Comparison of ENCODE assay signal across 19 mouse cellular contexts in genomic region chr5:120438469-120438868, GRCm38 (mm10). TPM values are rescaled to one million over a fixed set of nuclear protein-coding genes. Genes with fewer than 3 reads are reported as not detected.
DNase-seq lines count a peak whose midpoint lies in the region; ATAC-seq and TF ChIP-seq lines count a peak whose summit lies in the region.
"Had no signal": no experiment of that assay in that cellular context is flagged by ENCODE, and none has a peak within 500 bp of the region (broad histone marks: within the 10 kb centered on the region; RNA-seq: fewer than 3 reads in every experiment).

No protein-coding gene starts in this region.

- no peaks in the 10 kb centered on the region for H3K9me3 ChIP-seq in hindbrain, embryonic 11.5 days (ENCODE audit: control insufficient read depth, low read length)
- H3K9me3 ChIP-seq in midbrain, embryonic 12.5 days, result no peaks in the 10 kb centered on the region
- no peaks in the 10 kb centered on the region for H3K9me3 ChIP-seq in neural tube, embryonic 14.5 days (ENCODE audit: control insufficient read depth, low read length)
- no peaks in the 10 kb centered on the region for H3K9me3 ChIP-seq in heart, embryonic 10.5 days
- H3K9me3 ChIP-seq: embryonic facial prominence, embryonic 13.5 days; heart, embryonic 15.5 days had no signal

- H3K36me3 ChIP-seq in hindbrain, embryonic 11.5 days (ENCODE audit: control insufficient read depth, insufficient read depth, low read length), result no peaks in the 10 kb centered on the region
- no peaks in the 10 kb centered on the region for H3K36me3 ChIP-seq in midbrain, embryonic 12.5 days
- no peaks in the 10 kb centered on the region for H3K36me3 ChIP-seq in neural tube, embryonic 14.5 days (ENCODE audit: control insufficient read depth, insufficient read depth, low read length)
- no peaks in the 10 kb centered on the region for H3K36me3 ChIP-seq in heart, embryonic 10.5 days
- H3K36me3 ChIP-seq: embryonic facial prominence, embryonic 13.5 days; heart, embryonic 15.5 days had no signal

- peak overlapping the region; percentile 73 for H3K9ac ChIP-seq in hindbrain, embryonic 11.5 days (ENCODE audit: low read depth, low read length)
- H3K9ac ChIP-seq in midbrain, embryonic 12.5 days (replicated peaks), result peak overlapping the region; percentile 77
- H3K9ac ChIP-seq in neural tube, embryonic 14.5 days (replicated peaks; ENCODE audit: low read depth, low read length), result peak overlapping the region; percentile 89
- H3K9ac ChIP-seq: embryonic facial prominence, embryonic 13.5 days; heart, embryonic 15.5 days; liver, embryonic 14.5 days had no signal

- peaks cover 62% of the 10 kb centered on the region for H3K27me3 ChIP-seq in hindbrain, embryonic 11.5 days (ENCODE audit: control insufficient read depth, insufficient read depth, low read length)
- H3K27me3 ChIP-seq in midbrain, embryonic 12.5 days, result peaks cover 91% of the 10 kb centered on the region
- peaks cover 20% of the 10 kb centered on the region for H3K27me3 ChIP-seq in neural tube, embryonic 14.5 days (ENCODE audit: control insufficient read depth, insufficient read depth, low read length)
- H3K27me3 ChIP-seq in heart, embryonic 10.5 days (ENCODE audit: insufficient read depth, poor library complexity, severe bottlenecking), result peaks cover 94% of the 10 kb centered on the region

- H3K4me1 ChIP-seq in hindbrain, embryonic 11.5 days (replicated peaks; ENCODE audit: control insufficient read depth, insufficient read depth, low read length), result peaks cover 18% of the 10 kb centered on the region
- peaks cover 58% of the 10 kb centered on the region for H3K4me1 ChIP-seq in midbrain, embryonic 12.5 days
- H3K4me1 ChIP-seq in neural tube, embryonic 14.5 days (ENCODE audit: control insufficient read depth, insufficient read depth, low read length), result peaks cover 8% of the 10 kb centered on the region
- H3K4me1 ChIP-seq in heart, embryonic 10.5 days, result peaks cover 37% of the 10 kb centered on the region

- peak overlapping the region; percentile 54 for H3K4me3 ChIP-seq in hindbrain, embryonic 11.5 days (ENCODE audit: low read depth, low read length)
- peak overlapping the region; percentile 55 for H3K4me3 ChIP-seq in midbrain, embryonic 12.5 days
- peak overlapping the region; percentile 53 for H3K4me3 ChIP-seq in neural tube, embryonic 14.5 days (ENCODE audit: low read depth, low read length)
- H3K4me3 ChIP-seq in heart, embryonic 10.5 days, result no peak overlapping the region
- H3K4me3 ChIP-seq in left cerebral cortex, adult 2 months, result no peak overlapping the region

- no peak for TF ChIP-seq CTCF in left cerebral cortex, adult 2 months (IDR thresholded peaks at IDR 0.05)

- peak; percentile 43 for DNase-seq in embryo, embryonic 10.5 days (ENCODE audit: low spot score)
- no peak for DNase-seq in embryo, embryonic 10 days (ENCODE audit: low spot score)
- peak; percentile 52 for DNase-seq in hindbrain, embryonic 11.5 days (ENCODE audit: low spot score)
- DNase-seq in heart, postnatal 25 days (ENCODE audit: low spot score), result no peak
- no peak for DNase-seq in heart, embryonic 10.5 days (ENCODE audit: low spot score)
- no peak for DNase-seq in left cerebral cortex, adult 2 months (ENCODE audit: extremely low spot score in 1 of 2, low spot score in 2 of 2)
- DNase-seq: adrenal gland, postnatal 14 days; gastrocnemius, postnatal 36 days had no signal

- intact Hi-C loops in heart, postnatal 25 days (cut with DNase I), result no loop called here
- intact Hi-C loops in left cerebral cortex, adult 2 months (cut with DNase I), result loop anchor here (5.0 to 10.0 kb wide), 4 partner anchors 601 to 1564 kb away; partner anchors contain the start of gene Tbx3

- peak overlapping the region; percentile 91 for H3K27ac ChIP-seq in hindbrain, embryonic 11.5 days (ENCODE audit: low read depth, low read length)
- peak overlapping the region; percentile 90 for H3K27ac ChIP-seq in midbrain, embryonic 12.5 days (replicated peaks)
- peak overlapping the region; percentile 91 for H3K27ac ChIP-seq in neural tube, embryonic 14.5 days (ENCODE audit: low read depth, low read length)
- H3K27ac ChIP-seq in heart, embryonic 10.5 days, result no peak overlapping the region
- H3K27ac ChIP-seq in left cerebral cortex, adult 2 months, result no peak overlapping the region
- H3K27ac ChIP-seq: embryonic facial prominence, embryonic 13.5 days; heart, embryonic 15.5 days; liver, embryonic 14.5 days had no signal

- no peak for ATAC-seq in hindbrain, embryonic 11.5 days (ENCODE audit: low FRiP score)
- ATAC-seq in midbrain, embryonic 12.5 days (ENCODE audit: low FRiP score, low read depth), result no peak
- no peak for ATAC-seq in neural tube, embryonic 14.5 days (ENCODE audit: low read depth)

- peak overlapping the region; percentile 71 for H3K4me2 ChIP-seq in hindbrain, embryonic 11.5 days (replicated peaks; ENCODE audit: low read depth, low read length)
- peak overlapping the region; percentile 65 for H3K4me2 ChIP-seq in midbrain, embryonic 12.5 days (replicated peaks)
- H3K4me2 ChIP-seq in neural tube, embryonic 14.5 days (ENCODE audit: low read depth, low read length), result peak overlapping the region; percentile 74

- WGBS in hindbrain, embryonic 11.5 days, result under 1% methylated on average over 13 of the region's 13 CpGs
- WGBS in midbrain, embryonic 12.5 days, result 3% methylated on average over 13 of the region's 13 CpGs
- under 1% methylated on average over 13 of the region's 13 CpGs for WGBS in neural tube, embryonic 14.5 days
- 1% methylated on average over 13 of the region's 13 CpGs for WGBS in heart, embryonic 10.5 days

RNA-seq across cellular contexts. Expression of gene Lhx5, which starts 7.0 kb away (rescaled TPM):
- polyA plus RNA-seq in hindbrain, embryonic 11.5 days (2014; fragmentation: Nextera tagmentation; extraction: Ambion mirVana), result 36.1 and 41.6 TPM in 2 replicates
- 45.2 and 51.9 TPM in 2 replicates for polyA plus RNA-seq in midbrain, embryonic 12.5 days (2016; fragmentation: Nextera tagmentation; extraction: Ambion mirVana)
- polyA plus RNA-seq in neural tube, embryonic 14.5 days (2014; fragmentation: Nextera tagmentation; extraction: Ambion mirVana), result 27.6 and 28.1 TPM in 2 replicates
- not detected for total RNA-seq in heart, postnatal 25 days (2021)
- 0.05 TPM in 1 of 2 replicates, not detected in the other for polyA plus RNA-seq in heart, embryonic 10.5 days (2016; fragmentation: Nextera tagmentation; extraction: Ambion mirVana)
- not detected for total RNA-seq in left cerebral cortex, adult 2 months (2021)
- total RNA-seq: adrenal gland, postnatal 14 days; gastrocnemius, postnatal 36 days; left cerebral cortex, postnatal 36 days had no signal
- polyA plus RNA-seq: heart, embryonic 15.5 days; intestine, embryonic 14.5 days; kidney, embryonic 16.5 days; liver, embryonic 14.5 days had no signal

RNA-seq across cellular contexts. Expression of gene Sdsl, which starts 34.1 kb away (rescaled TPM):
- 5.8 and 6.7 TPM in 2 replicates for polyA plus RNA-seq in hindbrain, embryonic 11.5 days (2014; fragmentation: Nextera tagmentation; extraction: Ambion mirVana)
- polyA plus RNA-seq in midbrain, embryonic 12.5 days (2016; fragmentation: Nextera tagmentation; extraction: Ambion mirVana), result 6.4 and 7.5 TPM in 2 replicates
- 5.8 and 8.3 TPM in 2 replicates for polyA plus RNA-seq in neural tube, embryonic 14.5 days (2014; fragmentation: Nextera tagmentation; extraction: Ambion mirVana)
- 1 to 10 TPM; 8.8 to 9.6 TPM for total RNA-seq in heart, postnatal 25 days (2021)
- 7.5 and 7.7 TPM in 2 replicates for polyA plus RNA-seq in heart, embryonic 10.5 days (2016; fragmentation: Nextera tagmentation; extraction: Ambion mirVana)
- total RNA-seq in left cerebral cortex, adult 2 months (2021), result 1 to 10 TPM; 5.3 to 7.4 TPM

RNA-seq across cellular contexts. Expression of gene Sds, which starts 37.9 kb away (rescaled TPM):
- polyA plus RNA-seq in hindbrain, embryonic 11.5 days (2014; fragmentation: Nextera tagmentation; extraction: Ambion mirVana), result not detected in 2 replicates
- polyA plus RNA-seq in midbrain, embryonic 12.5 days (2016; fragmentation: Nextera tagmentation; extraction: Ambion mirVana), result not detected in 2 replicates
- polyA plus RNA-seq in neural tube, embryonic 14.5 days (2014; fragmentation: Nextera tagmentation; extraction: Ambion mirVana), result 0.29 TPM in 1 of 2 replicates, not detected in the other
- 1 to 10 TPM; 1.2 to 1.3 TPM for total RNA-seq in heart, postnatal 25 days (2021)
- polyA plus RNA-seq in heart, embryonic 10.5 days (2016; fragmentation: Nextera tagmentation; extraction: Ambion mirVana), result 0.16 and 0.23 TPM in 2 replicates
- under 1 TPM in 1 of 2 experiments, not detected in 1; 0.61 TPM for total RNA-seq in left cerebral cortex, adult 2 months (2021)
- total RNA-seq: layer of hippocampus, postnatal 10 days; left cerebral cortex, postnatal 36 days had no signal
- polyA plus RNA-seq: embryonic facial prominence, embryonic 13.5 days; frontal cortex, adult 2 months; heart, embryonic 15.5 days; intestine, embryonic 14.5 days; kidney, embryonic 16.5 days; stomach, embryonic 14.5 days had no signal

Comparison
In these comparisons a context has a peak if more than half of its experiments do, and no peak if none do; other contexts are left out.
1. DNase-seq: peak in embryo, embryonic 10.5 days (single experiment) and hindbrain, embryonic 11.5 days (single experiment); none in embryo, embryonic 10 days (single experiment), heart, postnatal 25 days (single experiment), heart, embryonic 10.5 days (single experiment) and left cerebral cortex, adult 2 months (0 of 2).
2. H3K27ac ChIP-seq: peak in hindbrain, embryonic 11.5 days (single experiment), midbrain, embryonic 12.5 days (single experiment) and neural tube, embryonic 14.5 days (single experiment); none in heart, embryonic 10.5 days (single experiment) and left cerebral cortex, adult 2 months (single experiment).
3. H3K4me3 ChIP-seq: peak in hindbrain, embryonic 11.5 days (single experiment), midbrain, embryonic 12.5 days (single experiment) and neural tube, embryonic 14.5 days (single experiment); none in heart, embryonic 10.5 days (single experiment) and left cerebral cortex, adult 2 months (single experiment).
4. RNA of gene Lhx5, which starts 7.0 kb away (polyA plus RNA-seq): 45.2 to 51.9 TPM in midbrain, embryonic 12.5 days, 36.1 to 41.6 TPM in hindbrain, embryonic 11.5 days and 27.6 to 28.1 TPM in neural tube, embryonic 14.5 days; 0.05 TPM in heart, embryonic 10.5 days; every median in the first group is over 10 times any median in the second.
5. Peak in every context shown above with its lines, with median percentiles within 50 percentile points of each other: H3K4me2 ChIP-seq and H3K9ac ChIP-seq.